Comparison of ENCODE assay signal across 16 mouse cellular contexts in the genomic region with DNA sequence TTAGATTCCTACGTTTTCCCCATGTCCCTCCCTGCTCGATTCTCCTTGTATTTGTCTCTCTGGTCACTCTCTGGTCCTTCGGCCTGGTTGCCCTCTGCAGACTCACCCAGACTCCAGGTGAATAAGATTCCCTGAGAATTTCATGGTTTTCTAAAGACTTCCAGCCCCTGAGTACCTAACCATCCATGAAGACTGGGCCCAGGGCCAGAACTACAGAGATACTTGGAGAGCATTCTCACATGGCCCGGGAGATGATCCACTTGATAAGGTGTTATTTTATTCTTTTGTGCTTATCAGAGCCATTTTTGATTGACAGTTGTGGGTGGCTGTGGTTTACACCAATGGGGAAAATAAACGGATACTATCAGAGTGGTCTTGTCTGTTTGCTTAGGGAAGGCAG. TPM values are rescaled to one million over a fixed set of nuclear protein-coding genes. Genes with fewer than 3 reads are reported as not detected.
"Had no signal": no experiment of that assay in that cellular context is flagged by ENCODE, and none has a peak within 500 bp of the region (broad histone marks: within the 10 kb centered on the region; RNA-seq: fewer than 3 reads in every experiment).

No protein-coding gene starts in this region.

- H3K4me1 ChIP-seq: lung, embryonic 15.5 days; megakaryocyte, embryonic 14.5 days; midbrain, embryonic 13.5 days; midbrain, embryonic 15.5 days; neural tube, embryonic 12.5 days; stomach, embryonic 15.5 days had no signal

- H3K36me3 ChIP-seq: lung, embryonic 15.5 days; midbrain, embryonic 13.5 days; midbrain, embryonic 15.5 days; neural tube, embryonic 12.5 days; stomach, embryonic 15.5 days had no signal

- H3K27me3 ChIP-seq: midbrain, embryonic 15.5 days had no signal

- DNase-seq: lung, adult 2 months; lung, postnatal 14 days; lung, postnatal 36 days; right cerebral cortex, postnatal 14 days; thymus, adult 2 months; thymus, postnatal 25 days; thymus, postnatal 4 days had no signal

- H3K4me3 ChIP-seq: lung, embryonic 15.5 days; megakaryocyte, embryonic 14.5 days; midbrain, embryonic 13.5 days; midbrain, embryonic 15.5 days; neural tube, embryonic 12.5 days; stomach, embryonic 15.5 days had no signal

- H3K27ac ChIP-seq: lung, embryonic 15.5 days; macrophage; midbrain, embryonic 13.5 days; midbrain, embryonic 15.5 days; neural tube, embryonic 12.5 days; stomach, embryonic 15.5 days; stomach, postnatal 0 days had no signal

RNA-seq across cellular contexts. Expression of a gene that starts 25.7 kb away (rescaled TPM):
- polyA plus RNA-seq: macrophage; midbrain, embryonic 11.5 days; neural tube, embryonic 12.5 days had no signal

RNA-seq across cellular contexts. Expression of a gene that starts 31.7 kb away (rescaled TPM):
- polyA plus RNA-seq: macrophage had no signal
